Mouse (Mus musculus) olfactory bulb, adult 2 months (tissue): ENCODE results near the gene Msrb2. TPM values are rescaled to one million over a fixed set of nuclear protein-coding genes. Genes with fewer than 3 reads are reported as not detected.

ENCODE experiments used
- H3K27ac ChIP-seq: fragments of 200-500 bp; 2 replicates; pipeline ENCODE4 v1.5.1; 2012; ENCODE audit warnings: low read depth, low read length; ENCODE audit not compliant: insufficient read depth
- H3K4me1 ChIP-seq: fragments of 200-500 bp; 2 replicates; pipeline ENCODE4 v1.6.1; 2012; ENCODE audit warnings: low read length; ENCODE audit not compliant: control insufficient read depth, insufficient read depth
- H3K4me3 ChIP-seq: fragments of 200-500 bp; 2 replicates; pipeline ENCODE4 v1.5.1; 2012; ENCODE audit warnings: mild to moderate bottlenecking, low read depth, low read length, moderate library complexity; ENCODE audit not compliant: insufficient read depth
- CTCF ChIP-seq: fragments of 200-500 bp; IDR thresholded peaks from 2 replicates; pipeline ENCODE4 v1.5.1; 2012; ENCODE audit warnings: low read depth, mild to moderate bottlenecking, low read length, moderate library complexity; ENCODE audit not compliant: insufficient read depth
- POLR2A ChIP-seq: fragments of 200-500 bp; IDR thresholded peaks from 2 replicates; pipeline ENCODE4 v1.6.1; 2012; ENCODE audit warnings: mild to moderate bottlenecking, low read depth, low read length, moderate library complexity; ENCODE audit not compliant: insufficient read depth
- WGBS: fragments of 180-500 bp; shearing (Covaris S2); methylation state at CpG from one replicate; pipeline ENCODE4 v1.1.7; 2018; 5-methylcytosine and 5-hydroxymethylcytosine counted together
- polyA plus RNA-seq: library from polyadenylated mRNA; stranded (reverse); fragments of >200 nt; gene quantifications from 2 replicates; pipeline ENCODE4 v1.2.4, GENCODE M21; 2012; ENCODE audit warnings: low replicate concordance; ENCODE audit not compliant: missing spikeins, insufficient read depth, insufficient read length

Msrb2 gene
- polyA plus RNA-seq, result not detected in 2 replicates

- H3K4me1 ChIP-seq, result peaks cover 2% of the 10 kb centered on the region; the same call in 1 of the 2 replicates
- H3K27ac ChIP-seq, result 0 out of 2 replicates have a peak within 1 kb of the TSS, but pooled peaks have one; percentile 65
- TF ChIP-seq CTCF (peak; percentile 33; the same call in 1 of the 2 replicates), POLR2A (no peak)
- under 1% methylated on average over 39 of the region's 39 CpGs for WGBS
- peak within 1 kb of the TSS; percentile 97 for H3K4me3 ChIP-seq
Observed at GRCm38 (mm10) chr2:19371390-19372158, at the start of gene Msrb2. Msrb2 (plus strand) TSS chr2:19371440.

GRCm38 (mm10) chr2:19322448-19322847, 48.8 kb upstream of the Msrb2 start:
- WGBS, result 52% methylated on average over 9 of the region's 9 CpGs

GRCm38 (mm10) chr2:19326376-19326775, 44.9 kb upstream of the Msrb2 start:
- 85% methylated on average over 1 of the region's 1 CpGs for WGBS
- TF ChIP-seq CTCF, result no peak
- TF ChIP-seq POLR2A, result no peak

More at GRCm38 (mm10) chr2:19322448-19322847, 48.8 kb upstream of the Msrb2 start:
- Histone ChIP-seq H3K4me1 (peaks cover 2% of the 10 kb centered on the region; the same call in 1 of the 2 replicates), H3K27ac (no peak overlapping the region), H3K4me3 (no peak overlapping the region)
- TF ChIP-seq CTCF (no peak), POLR2A (no peak)

GRCm38 (mm10) chr2:19327811-19328210, 43.4 kb upstream of the Msrb2 start:
- H3K4me1 ChIP-seq, result peaks cover 2% of the 10 kb centered on the region; the same call in 1 of the 2 replicates
- no peak overlapping the region for H3K27ac ChIP-seq
- H3K4me3 ChIP-seq, result no peak overlapping the region
- WGBS, result 66% methylated on average over 4 of the region's 4 CpGs
- TF ChIP-seq POLR2A (no peak), CTCF (no peak)

More at GRCm38 (mm10) chr2:19326376-19326775, 44.9 kb upstream of the Msrb2 start:
- H3K4me1 ChIP-seq, result peaks cover 2% of the 10 kb centered on the region; the same call in 1 of the 2 replicates
- H3K4me3 ChIP-seq, result no peak overlapping the region
- H3K27ac ChIP-seq, result no peak overlapping the region

GRCm38 (mm10) chr2:19343901-19344635, 27.2 kb upstream of the Msrb2 start:
- Histone ChIP-seq H3K4me3 (no peak overlapping the region), H3K4me1 (peaks cover 6% of the 10 kb centered on the region; the same call in 1 of the 2 replicates), H3K27ac (no peak overlapping the region)
- TF ChIP-seq CTCF (no peak), POLR2A (no peak)
- WGBS, result 49% methylated on average over 10 of the region's 10 CpGs

- WGBS, result 21% methylated on average over 20 of the region's 20 CpGs
- H3K27ac ChIP-seq, result no peak overlapping the region
- TF ChIP-seq CTCF (peak; percentile 52; the same call in 1 of the 2 replicates), POLR2A (no peak)
- H3K4me1 ChIP-seq, result peaks cover 6% of the 10 kb centered on the region; the same call in 1 of the 2 replicates
- H3K4me3 ChIP-seq, result peak overlapping the region; percentile 31
Observed at GRCm38 (mm10) chr2:19344636-19345413, 26.4 kb upstream of the Msrb2 start.

- peak overlapping the region; percentile 15; the same call in 1 of the 2 replicates for H3K4me3 ChIP-seq
- TF ChIP-seq CTCF (no peak), POLR2A (no peak)
- peaks cover 6% of the 10 kb centered on the region; the same call in 1 of the 2 replicates for H3K4me1 ChIP-seq
- H3K27ac ChIP-seq, result no peak overlapping the region
- WGBS, result 79% methylated on average over 5 of the region's 5 CpGs
Observed at GRCm38 (mm10) chr2:19345414-19345964, 25.8 kb upstream of the Msrb2 start.

GRCm38 (mm10) chr2:19348454-19348853, 22.8 kb upstream of the Msrb2 start:
- 96% methylated on average over 3 of the region's 3 CpGs for WGBS
- Histone ChIP-seq H3K4me3 (no peak overlapping the region), H3K27ac (no peak overlapping the region), H3K4me1 (peaks cover 6% of the 10 kb centered on the region; the same call in 1 of the 2 replicates)
- no peak for TF ChIP-seq POLR2A
- no peak for TF ChIP-seq CTCF
